Mouse (Mus musculus): ENCODE data around the gene March4.

March4 gene

DNA sequence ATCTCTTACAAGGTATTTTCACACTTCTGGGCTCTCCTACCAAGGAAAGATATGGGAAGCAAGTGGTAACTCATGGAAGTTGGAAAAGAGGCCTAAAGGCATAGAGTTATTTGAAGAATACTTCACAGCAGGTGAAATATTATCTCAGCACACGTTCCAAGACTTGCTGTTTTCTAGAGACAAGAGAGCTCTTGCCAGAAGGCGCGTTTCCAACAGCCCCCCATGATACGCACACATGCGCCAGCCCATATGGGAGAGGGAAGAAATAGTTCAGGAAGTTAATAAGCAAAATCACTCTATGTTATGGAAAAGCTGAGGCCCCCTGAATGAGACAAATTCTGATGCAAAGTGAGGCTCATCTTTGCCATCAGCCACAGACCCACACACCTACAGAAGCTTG is 3.8 kb downstream of the March4 start:
- in situ Hi-C loops (cut with MseI, MboI), result no loop called here

DNA sequence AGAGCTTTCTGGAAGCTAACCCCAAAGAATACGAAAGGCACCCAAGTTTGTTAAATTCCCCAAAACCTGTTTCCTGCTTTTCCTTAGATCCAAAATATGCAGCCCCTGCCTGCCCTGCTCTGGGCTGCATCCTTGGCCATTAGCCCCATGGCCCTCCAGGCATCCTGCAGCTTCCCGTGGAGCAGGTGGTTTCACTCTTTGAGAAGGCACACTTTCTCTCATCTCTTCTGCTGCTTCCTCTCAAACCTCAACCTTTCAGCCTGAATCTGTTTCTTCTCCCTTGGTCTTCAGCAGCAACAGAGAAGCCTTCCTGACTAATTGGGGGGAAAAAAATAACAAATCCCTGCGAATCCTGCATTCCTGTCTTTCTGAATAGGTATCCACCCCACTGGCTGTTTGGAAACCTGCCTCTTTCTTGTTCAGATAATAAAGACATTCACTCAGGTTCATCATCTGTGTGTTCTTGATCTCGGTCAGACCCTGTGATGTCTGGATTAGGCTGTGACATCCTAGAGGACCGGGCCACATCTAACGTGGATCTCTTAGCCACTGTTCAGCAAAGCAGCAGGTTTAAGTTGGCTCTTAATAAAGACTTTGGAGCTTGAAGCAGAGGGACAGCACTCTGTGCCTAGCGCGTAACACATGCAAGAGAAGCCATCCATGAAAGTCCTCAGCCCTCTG is 6.1 kb downstream of the March4 start:
- in situ Hi-C loops (cut with MseI, MboI), result no loop called here

DNA sequence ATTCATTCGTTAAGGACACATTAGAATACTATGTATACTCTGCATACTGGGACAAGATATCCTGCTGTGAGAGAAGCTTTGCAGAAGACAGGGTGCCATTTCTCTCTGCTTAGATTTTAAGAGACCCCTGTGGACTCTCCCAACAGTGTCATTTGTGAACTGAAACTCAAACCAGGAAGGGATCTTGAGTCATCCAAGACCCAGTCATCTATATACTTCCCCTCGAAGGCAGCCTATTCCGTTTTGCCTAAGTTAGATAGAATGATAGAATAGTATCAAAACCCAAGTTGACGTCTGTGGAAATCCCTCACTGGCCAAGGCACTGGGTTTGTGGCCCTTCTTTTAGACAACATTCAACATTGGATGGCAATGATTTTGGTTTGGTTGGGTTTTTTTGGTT is 7.5 kb downstream of the March4 start:
- in situ Hi-C loops (cut with MseI, MboI), result no loop called here

DNA sequence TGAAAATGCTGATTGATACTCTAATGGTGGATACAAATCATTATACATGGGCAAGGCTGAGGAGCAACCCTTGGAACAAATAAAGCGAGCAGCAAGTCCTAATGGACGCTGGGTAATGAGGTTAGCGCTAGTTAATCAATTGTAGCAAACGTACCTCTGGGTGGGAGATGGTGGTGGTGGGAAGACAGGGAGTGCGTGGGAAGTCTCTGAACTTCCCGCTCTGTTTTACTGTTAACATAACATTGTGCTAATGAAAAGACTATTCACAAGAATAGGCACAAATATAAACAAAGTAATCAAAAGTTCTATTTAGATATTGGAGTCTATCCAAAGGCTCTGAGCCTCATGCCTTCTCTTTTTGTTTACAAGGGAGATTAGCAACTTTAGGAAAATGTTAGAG is 13.1 kb downstream of the March4 start:
- in situ Hi-C loops (cut with MseI, MboI), result no loop called here

DNA sequence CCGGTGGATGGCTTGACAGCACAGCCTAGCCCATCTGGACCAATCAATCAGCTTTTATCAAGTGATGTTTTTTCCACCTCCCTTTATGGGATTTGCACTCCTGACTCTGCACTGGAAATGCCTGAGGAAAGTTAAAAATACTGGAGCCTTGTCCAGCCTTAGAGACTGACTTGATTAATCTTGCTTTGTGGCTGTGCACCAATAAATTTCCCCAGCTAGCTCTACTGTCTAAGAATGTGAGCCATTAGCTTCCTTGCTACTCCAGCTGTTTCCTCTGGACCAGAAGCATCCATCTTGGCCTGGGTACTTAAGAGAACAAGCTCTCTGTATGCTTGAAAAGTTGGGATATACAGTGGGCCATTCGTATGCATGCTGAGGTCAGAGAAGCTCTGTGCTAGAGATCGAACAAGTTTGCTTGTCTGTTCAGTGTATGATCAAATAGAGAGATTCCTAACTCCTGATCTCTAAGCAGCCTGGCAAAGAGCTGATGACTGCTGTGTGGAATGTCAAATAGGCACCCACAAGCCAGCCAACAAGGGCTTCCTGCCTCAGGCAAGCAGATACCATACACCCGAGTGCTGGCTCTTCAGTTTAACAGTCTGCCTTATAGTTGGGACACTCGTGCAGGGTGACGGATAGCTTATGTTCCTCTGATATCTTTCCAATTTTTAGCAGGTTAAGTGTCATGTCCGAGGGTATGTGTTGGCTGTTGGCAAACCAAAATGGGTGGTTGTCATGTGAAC is 25.8 kb downstream of the March4 start:
- in situ Hi-C loops (cut with MseI, MboI), result no loop called here

DNA sequence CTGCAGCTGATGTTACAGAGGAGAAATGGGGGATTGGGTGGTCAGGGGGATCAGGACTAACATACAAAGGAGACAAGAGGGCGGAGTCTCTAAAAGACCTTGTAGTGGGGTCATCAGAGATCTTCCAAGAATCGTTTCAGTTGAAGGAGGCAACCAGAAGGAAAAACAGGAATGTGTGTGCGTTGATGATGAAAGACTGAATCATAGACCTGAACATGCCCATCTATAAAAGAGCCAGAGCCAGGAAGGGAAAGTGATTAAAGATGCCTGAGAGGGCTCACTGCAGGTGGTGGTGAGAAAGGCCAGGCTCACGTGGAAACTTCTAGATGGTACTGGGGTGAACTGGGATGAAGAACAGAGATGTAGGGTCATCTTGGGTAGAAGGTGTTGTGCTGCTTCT is 27.2 kb downstream of the March4 start:
- in situ Hi-C loops (cut with MseI, MboI), result no loop called here

DNA sequence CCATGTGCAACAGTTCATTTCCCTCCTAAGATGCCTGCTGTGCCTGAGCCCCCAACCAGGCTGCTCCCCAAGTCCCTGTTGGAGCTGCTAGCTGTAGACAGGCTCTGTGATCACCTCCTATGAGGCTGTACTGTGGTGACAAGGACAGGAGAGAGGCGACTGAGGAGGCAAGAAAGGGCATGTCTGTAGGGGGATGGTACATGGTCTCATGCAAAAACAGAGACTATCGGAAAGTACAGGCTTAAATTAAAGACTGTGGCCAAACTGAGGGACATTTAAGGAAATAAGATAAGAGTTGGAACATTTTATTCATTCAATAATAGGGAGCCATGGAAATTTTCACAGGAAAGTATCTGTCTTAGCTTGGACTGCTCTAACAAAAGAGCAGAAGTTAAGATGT is 29.1 kb downstream of the March4 start:
- in situ Hi-C loops (cut with MseI, MboI), result no loop called here

DNA sequence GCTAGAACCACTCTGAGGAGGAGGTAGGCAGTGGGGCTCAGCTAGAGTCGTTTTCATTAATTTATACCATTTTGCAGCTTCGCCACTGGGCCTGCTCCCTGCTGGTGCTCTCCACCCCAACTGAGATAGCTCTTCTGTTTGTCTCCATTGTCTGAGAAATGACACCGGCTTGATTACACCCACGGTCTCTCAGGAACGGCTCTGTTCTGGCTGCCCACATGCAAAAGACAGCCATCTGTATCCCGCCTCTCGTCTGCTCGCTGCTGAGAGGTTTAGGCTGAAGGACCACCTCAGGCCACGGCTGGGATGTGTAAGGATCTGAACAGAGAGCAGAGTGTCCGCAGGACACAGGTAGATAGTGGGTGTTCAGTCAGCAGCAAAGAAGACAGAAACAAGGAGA is 30.5 kb downstream of the March4 start:
- in situ Hi-C loops (cut with MseI, MboI), result no loop called here

DNA sequence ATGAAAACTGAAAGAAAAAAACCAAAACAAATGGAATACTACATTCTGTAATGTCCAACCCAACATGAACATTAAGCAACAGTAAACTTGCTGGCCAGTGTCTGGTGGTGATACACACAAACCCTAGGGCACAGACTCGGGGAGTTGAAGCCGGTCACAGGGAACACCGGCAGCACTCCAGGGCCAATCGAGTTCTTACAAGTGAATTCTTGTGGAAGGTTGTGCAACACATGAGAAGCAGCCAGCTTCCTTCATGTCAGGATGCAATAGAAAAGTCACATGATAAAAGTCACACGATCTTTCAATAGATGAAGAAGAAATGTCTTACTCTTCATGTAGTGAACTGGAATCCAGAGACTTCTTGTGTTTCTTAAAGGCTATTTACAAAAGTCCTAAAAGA is 39.1 kb downstream of the March4 start:
- in situ Hi-C loops (cut with MseI, MboI), result no loop called here

DNA sequence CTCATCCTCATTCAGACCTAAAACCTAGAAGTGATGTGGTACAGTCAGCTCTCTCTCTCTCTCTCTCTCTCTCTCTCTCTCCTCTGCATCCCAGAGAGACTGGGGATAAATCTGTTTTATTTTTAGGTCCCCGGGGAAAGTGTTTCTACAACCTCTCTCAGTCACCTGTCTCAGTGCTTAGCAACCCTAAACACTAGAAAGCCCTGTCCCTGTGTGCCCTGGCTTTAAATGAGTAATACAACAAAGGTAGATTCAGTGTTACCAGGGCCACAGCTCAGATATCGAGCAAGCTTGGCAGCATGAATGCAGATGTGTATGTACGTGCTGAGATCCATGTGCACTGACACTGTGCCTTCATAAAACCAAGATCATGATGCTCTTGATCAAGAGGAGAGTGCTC is 43.3 kb downstream of the March4 start:
- in situ Hi-C loops (cut with MseI, MboI), result no loop called here

DNA sequence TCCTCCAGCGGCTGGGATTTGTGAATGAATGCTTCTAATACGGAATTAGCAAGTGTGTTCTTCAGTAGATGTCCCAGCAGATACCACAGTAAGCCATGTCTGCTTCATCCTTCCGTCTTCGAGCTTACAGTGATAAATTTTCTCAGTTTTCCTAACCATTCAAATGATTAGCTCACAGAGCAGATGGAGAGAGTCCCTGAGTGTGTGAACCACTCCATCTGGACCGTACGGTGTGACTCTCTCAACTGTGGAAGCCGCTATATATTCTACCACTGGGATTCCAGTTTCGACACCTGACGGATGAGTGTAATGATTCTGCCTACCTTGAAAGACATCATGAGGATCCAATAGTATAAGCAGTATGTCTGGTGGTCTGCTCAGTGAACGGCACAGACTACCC is 44.1 kb downstream of the March4 start:
- in situ Hi-C loops (cut with MseI, MboI), result no loop called here

DNA sequence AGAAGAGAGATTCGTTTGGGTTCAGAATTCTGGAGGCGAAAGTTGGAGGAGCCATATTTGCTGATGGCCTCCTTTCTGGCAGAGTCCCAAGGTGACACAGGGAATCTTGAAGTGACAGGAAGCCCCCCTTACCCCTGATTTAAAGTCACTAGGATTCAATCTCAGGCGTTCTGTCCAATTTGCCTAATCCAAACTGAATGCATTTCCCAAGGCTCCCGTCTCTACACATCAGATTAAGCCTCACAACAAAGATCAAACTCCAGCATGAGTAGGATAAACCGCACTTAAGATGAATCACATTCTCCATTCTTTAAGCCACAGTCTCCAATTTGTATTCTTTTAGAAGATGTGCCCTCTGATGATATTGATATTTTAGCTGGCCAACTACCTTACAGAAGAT is 45.4 kb downstream of the March4 start:
- in situ Hi-C loops (cut with MseI, MboI), result no loop called here

DNA sequence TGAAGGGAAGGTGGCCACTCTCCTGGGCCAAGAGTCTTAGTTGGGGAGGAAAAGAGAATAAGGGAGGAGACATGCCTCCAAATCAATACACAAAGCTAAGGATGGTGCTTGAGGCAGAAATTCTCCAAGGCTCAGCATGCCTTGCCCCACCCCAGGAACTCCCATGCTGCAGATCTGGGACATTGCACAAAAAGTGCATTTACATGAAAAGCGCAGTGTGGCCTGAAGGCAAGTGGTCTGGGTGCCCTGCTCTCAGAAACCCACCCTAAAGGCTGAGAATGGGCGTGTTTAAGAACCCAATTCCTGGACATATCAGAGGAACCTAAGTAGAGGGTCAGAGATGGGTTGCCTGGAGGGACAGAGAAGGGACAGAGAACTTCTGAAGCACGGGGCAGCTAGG is 45.9 kb downstream of the March4 start:
- in situ Hi-C loops (cut with MseI, MboI), result no loop called here

DNA sequence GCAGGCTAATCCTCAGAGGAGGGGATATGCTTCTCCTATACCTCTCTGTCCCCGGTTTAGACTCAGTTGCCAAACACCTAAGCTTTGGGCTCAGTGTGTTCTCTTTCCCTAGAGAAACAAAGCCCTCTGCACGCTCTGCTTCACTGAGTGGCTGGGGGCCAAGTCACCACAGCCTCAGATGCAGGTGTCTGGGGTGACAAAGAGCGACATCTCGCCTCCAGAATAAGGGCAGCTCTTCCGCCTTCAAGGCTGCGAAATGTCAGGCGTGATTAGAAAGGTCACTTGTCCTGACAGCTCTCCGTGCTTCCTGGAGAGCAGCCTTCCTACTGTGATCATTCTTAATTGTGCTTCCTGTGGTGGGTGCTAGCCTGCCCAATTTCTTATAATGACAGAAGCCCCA is 46.5 kb downstream of the March4 start:
- in situ Hi-C loops (cut with MseI, MboI), result no loop called here

DNA sequence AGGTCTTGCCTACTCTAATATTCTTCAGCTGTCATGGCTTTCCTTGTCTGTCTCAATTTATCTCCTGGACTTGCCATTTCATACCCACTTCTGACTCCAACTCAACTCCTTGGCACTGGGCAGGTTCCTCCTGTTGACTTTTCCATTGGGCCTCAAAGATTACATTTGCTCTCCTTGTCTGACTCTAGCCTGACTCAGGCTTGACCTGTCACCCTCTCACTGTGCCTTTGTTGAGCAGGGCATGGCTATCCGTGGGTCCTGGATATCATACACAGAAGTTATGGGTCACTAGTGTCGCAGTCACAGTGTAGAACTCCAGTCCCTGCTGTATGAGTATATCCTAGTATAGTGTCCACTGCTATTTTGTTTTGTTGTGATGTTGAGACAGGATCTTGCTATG is 60.1 kb downstream of the March4 start:
- in situ Hi-C loops (cut with MseI, MboI), result no loop called here

DNA sequence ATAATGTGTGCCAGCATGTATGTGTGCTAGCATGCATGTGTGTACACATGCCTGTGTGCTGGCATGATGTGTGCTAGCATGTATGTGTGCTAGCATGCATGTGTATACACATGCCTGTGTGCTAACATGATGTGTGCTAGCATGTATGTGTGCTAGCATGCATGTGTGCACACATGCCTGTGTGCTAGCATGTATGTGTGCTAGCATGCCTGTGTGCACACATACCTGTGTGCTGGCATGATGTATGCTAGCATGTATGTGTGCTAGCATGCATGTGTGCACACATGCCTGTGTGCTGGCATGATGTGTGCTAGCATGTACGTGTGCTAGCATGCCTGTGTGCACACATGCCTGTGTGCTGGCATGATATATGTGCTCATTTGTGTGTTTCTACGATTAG is 67.7 kb downstream of the March4 start:
- in situ Hi-C loops (cut with MseI, MboI), result no loop called here

DNA sequence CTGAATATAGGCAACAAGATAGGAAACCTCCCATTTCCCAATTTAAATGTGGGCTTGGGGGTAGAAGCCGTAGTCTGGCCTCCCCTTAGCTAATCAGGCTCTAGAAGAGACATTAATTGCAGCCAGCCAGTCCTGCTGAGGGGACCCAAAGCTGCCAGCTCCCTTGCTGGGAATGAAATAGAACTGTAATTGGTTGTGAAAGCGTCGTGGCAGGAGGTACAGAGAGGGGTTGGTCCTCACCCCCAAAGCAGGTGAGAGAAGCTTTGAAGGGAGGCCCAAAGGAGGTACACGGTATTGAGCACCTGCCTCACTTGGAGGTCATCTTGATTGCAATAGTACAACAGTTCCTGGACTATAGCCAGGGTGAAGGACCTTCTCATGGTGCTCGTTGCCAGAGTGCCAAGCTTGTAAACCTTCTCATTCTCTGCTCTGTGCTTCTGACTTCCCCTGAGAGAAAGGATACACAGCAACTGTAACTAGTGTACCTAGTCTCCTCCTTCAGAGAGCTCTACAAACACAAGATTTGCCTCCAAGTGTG is 68.2 kb downstream of the March4 start:
- in situ Hi-C loops (cut with MseI, MboI), result no loop called here

DNA sequence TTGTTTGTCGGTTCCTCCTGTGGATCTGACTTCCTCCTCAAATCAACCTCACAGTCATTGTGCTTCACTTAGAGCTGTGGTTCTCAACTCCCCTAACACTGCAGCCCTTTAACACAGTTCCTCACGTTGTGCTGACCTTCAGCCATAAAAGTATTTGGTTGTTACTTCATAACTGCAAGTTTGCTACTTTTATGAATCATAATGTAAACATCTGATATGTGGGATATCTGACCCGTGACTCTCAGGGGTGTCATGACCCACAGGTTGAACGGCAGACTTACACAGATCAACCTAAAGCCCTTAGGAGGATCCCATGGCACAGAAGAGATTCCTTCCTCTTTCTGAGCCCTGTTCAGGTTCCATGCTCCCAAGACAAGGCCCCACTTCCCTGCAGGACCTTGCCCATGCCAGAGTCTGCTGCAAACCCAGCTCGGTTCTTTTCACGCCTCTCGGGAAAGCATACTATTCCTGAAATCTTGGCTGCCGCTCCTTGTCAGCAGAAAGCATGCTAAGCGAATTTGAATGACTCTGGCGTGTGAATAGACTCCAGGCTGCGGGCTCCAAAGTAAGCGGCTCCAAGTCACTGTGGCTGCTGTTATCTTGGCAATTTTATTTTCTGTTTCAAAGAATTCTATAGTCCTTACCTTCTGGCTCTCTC is 71.7 kb downstream of the March4 start:
- in situ Hi-C loops (cut with MseI, MboI), result no loop called here

DNA sequence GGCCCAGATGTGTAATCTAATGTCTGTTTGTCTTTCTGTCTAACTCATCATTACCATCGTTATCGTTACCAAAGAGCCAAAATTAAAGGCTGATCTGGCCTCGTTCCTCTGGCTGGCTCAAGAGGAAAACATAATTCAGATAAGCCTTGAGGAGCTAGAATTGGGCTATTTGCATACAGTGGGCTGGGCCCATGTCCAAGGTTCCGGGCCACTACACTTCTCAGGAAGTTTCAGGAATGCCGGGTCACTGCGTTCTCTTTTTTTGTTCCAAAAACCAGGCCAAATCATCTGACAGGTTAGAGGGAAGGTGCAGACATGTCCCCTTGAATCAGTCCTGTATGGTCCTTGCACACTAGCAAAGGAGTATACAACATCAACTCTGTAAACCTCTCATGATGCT is 74.2 kb downstream of the March4 start:
- in situ Hi-C loops (cut with MseI, MboI), result no loop called here

DNA sequence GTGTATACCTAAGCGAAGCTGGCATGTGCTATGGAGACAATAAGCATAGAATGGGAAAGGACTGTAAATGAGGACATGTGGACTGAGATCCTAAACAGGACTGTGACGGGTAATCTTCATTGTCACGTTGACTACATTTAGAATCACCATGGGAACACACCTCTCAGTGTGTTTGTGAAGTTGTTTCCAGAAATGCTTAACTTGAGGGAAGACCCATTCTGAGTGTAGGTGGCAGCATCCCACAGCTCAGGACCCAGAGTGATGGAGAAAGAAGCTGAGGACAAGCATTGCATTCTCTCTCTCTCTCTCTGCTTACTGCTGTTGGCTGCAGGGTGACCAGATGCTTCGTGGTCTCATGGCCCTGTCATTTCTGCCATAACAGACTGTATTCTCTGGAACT is 79.1 kb downstream of the March4 start:
- in situ Hi-C loops (cut with MseI, MboI), result no loop called here

DNA sequence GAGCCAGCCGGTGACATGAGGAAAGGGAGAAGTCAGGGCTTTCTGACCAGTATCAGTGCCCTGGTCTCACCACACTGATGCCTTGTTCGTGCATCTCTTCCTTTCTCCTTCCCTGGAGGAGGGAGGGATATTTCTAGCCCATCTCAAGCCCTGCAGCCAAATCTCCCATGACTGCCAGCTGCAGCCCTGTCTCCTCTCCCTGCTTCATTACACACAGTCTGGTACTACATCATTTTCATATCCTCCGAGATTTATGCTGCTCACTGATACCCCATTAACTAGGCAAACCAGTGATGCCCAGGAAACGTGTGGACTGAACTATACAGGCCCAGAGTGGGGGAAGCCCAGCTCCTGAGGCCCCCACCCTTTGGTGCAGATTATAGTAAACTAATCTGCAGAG is 80.8 kb downstream of the March4 start:
- in situ Hi-C loops (cut with MseI, MboI), result no loop called here

DNA sequence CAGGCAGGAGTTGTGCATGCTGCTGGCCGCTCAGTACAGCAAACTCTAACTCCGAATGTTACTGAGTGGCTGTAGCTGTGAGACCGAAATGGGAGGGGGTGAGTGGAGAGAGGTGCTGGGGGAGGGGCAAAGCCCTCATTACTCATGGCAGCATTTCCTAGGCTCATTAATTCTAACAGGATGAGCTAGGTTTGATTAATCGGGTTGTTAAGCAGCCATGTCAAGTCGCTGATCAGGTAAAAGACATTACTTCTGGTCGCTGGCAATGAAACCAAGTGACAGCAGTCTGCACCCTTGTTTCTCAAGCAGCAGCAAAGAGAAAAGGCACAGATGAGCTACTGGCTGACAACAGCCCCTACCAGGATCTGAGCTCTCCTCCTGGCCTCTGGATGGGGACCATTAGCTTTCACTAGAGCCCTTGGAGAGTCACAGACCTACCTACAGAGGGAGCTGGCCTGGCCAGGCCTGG is 82.0 kb downstream of the March4 start:
- in situ Hi-C loops (cut with MseI, MboI), result no loop called here

DNA sequence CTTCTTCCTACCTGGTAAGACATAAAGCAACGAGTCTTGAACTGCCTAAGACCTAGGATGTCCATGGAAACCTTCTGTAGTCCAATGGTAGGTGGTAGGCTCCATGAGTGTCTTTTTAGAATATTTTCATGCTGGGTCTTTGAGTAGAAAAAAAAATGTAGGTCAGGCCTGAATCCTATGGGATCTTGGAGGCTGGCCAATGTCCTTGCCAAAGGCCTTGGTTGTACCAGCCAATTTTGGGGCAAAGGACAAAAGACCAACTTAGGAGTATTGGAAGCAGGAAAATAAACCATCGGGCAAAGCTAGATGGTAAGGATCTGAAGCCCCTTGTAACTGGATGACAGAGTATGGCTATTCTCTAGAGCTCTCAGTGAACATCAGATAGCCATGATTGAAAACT is 83.9 kb downstream of the March4 start:
- in situ Hi-C loops (cut with MseI, MboI), result no loop called here

All from mouse trophoblast stem cell (cell line).